Mouse (Mus musculus): ENCODE measurements around the gene Dusp2. TPM values are rescaled to one million over a fixed set of nuclear protein-coding genes. Genes with fewer than 3 reads are reported as not detected.
A peak's percentile ranks its signal among the peaks of the same experiment; 100 is the strongest.

The Dusp2 gene
- polyA plus RNA-seq, 1 experiment from 2014 or later, result 2.8 TPM

- DNase-seq, result no peak
- Histone ChIP-seq H3K4me3 (replicated peaks) (no peak overlapping the region), H3K36me3 (no peaks in the 10 kb centered on the region), H3K4me2 (no peak overlapping the region), H3K27ac (no peak overlapping the region), H3K9me3 (replicated peaks) (no peaks in the 10 kb centered on the region), H3K9ac (no peak overlapping the region), H3K4me1 (replicated peaks) (peaks cover 40% of the 10 kb centered on the region), H3K27me3 (peaks cover 42% of the 10 kb centered on the region)
- 70% methylated on average over 6 of the region's 6 CpGs for WGBS (ENCODE audit: insufficient replicate concordance)
- no peak for ATAC-seq (ENCODE audit: low read depth)
These were observed 3.3 kb downstream of the Dusp2 start for GRCm38 (mm10) chr2:127339262-127339661.

GRCm38 (mm10) chr2:127341159-127341558 lies 5.2 kb downstream of the Dusp2 start:
- 5% methylated on average over 3 of the region's 3 CpGs for WGBS (ENCODE audit: insufficient replicate concordance)
- H3K9me3 ChIP-seq (replicated peaks), result no peaks in the 10 kb centered on the region
- peaks cover 23% of the 10 kb centered on the region for H3K4me1 ChIP-seq (replicated peaks)
- ATAC-seq (ENCODE audit: low read depth) (no peak), DNase-seq (peak; percentile 36)
- no peak overlapping the region for H3K4me2 ChIP-seq
- H3K27me3 ChIP-seq, result peaks cover 23% of the 10 kb centered on the region
- H3K4me3 ChIP-seq (replicated peaks), result no peak overlapping the region
- H3K9ac ChIP-seq, result no peak overlapping the region
- no peaks in the 10 kb centered on the region for H3K36me3 ChIP-seq
- H3K27ac ChIP-seq, result no peak overlapping the region

DNA sequence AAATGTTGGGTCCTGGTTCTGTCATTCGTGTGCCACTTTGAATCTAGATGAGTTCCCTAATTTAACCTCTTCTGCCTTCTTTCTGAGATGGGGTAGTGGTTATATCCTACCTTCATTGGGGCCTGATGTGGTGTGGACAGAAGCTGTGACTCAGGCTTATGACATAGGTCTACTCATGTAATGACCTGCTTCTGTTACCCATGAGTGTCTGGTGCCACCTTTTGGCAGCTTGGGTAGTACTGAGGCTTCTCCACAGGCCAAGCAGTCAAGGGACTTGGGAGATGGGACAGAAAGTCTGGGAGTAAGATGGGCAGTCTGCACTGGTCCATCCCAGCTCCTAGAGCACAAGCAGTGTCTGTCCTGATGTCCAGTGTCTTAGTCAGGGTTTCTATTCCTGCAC lies 10.4 kb downstream of the Dusp2 start:
- 15% methylated on average over 1 of the region's 1 CpGs for WGBS (ENCODE audit: insufficient replicate concordance)
- ATAC-seq (ENCODE audit: low read depth), result no peak
- H3K27ac ChIP-seq, result no peak overlapping the region

DNA sequence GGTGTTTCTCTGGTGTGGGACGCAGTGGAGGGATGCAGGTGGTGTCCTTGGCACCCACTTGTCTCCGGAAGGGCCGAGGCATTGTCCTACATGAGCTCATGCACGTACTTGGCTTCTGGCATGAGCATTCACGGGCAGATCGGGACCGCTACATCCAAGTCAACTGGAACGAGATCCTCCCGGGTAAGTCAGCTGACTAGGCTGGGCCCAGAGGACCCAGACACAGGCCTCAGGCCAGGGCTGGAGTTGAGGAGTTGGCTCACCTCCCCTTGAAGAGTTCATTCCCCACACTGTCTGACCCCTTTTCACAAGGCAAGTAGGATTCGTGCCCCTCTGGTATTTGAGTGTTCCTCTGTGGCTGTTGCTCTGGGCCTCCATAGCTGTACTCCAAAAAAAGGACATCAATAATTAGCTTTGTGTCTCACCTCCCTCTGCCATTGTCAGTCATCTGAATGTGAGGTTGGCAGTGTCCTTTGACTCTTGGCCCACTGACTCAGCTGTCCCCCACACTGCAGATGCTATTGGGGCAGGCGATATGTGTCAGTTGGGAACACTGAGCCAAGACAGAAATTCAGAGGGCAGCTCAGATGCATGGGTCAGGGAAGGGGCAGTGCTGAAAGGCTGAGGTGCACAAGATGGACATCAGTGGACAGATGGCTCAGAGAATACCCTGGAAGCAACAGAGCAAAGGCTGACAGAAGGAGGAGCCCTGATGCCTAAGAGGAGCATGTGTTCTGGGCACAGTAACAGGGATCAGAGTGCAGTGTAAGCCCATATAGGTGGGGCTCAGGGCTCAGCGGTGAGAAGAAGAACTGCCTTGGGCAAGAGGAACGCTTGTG lies 11.4 kb downstream of the Dusp2 start:
- Histone ChIP-seq H3K4me3 (replicated peaks) (no peak overlapping the region), H3K9me3 (replicated peaks) (no peaks in the 10 kb centered on the region), H3K27me3 (0 out of 2 replicates have a peak, but pooled peaks cover 8% of the 10 kb centered on the region), H3K27ac (no peak overlapping the region), H3K9ac (no peak overlapping the region), H3K4me2 (no peak overlapping the region), H3K4me1 (replicated peaks) (no peaks in the 10 kb centered on the region), H3K36me3 (no peaks in the 10 kb centered on the region)
- WGBS (ENCODE audit: insufficient replicate concordance), result 73% methylated on average over 13 of the region's 13 CpGs
- no peak for ATAC-seq (ENCODE audit: low read depth)
- no peak for DNase-seq

More for the DNA sequence above, 10.4 kb downstream of the Dusp2 start:
- H3K9ac ChIP-seq, result no peak overlapping the region
- H3K27me3 ChIP-seq, result 0 out of 2 replicates have a peak, but pooled peaks cover 8% of the 10 kb centered on the region
- no peaks in the 10 kb centered on the region for H3K36me3 ChIP-seq
- no peaks in the 10 kb centered on the region for H3K9me3 ChIP-seq (replicated peaks)
- H3K4me3 ChIP-seq (replicated peaks), result no peak overlapping the region
- H3K4me2 ChIP-seq, result no peak overlapping the region
- DNase-seq, result no peak
- no peaks in the 10 kb centered on the region for H3K4me1 ChIP-seq (replicated peaks)

- WGBS (ENCODE audit: insufficient replicate concordance), result 68% methylated on average over 4 of the region's 4 CpGs
- Histone ChIP-seq H3K27me3 (peaks cover 29% of the 10 kb centered on the region), H3K36me3 (no peaks in the 10 kb centered on the region), H3K4me3 (replicated peaks) (no peak overlapping the region), H3K4me2 (no peak overlapping the region), H3K4me1 (replicated peaks) (no peaks in the 10 kb centered on the region), H3K9me3 (replicated peaks) (no peaks in the 10 kb centered on the region), H3K27ac (no peak overlapping the region), H3K9ac (no peak overlapping the region)
- no peak for ATAC-seq (ENCODE audit: low read depth)
- no peak for DNase-seq
These were observed 17.9 kb downstream of the Dusp2 start for GRCm38 (mm10) chr2:127353881-127354280.

DNA sequence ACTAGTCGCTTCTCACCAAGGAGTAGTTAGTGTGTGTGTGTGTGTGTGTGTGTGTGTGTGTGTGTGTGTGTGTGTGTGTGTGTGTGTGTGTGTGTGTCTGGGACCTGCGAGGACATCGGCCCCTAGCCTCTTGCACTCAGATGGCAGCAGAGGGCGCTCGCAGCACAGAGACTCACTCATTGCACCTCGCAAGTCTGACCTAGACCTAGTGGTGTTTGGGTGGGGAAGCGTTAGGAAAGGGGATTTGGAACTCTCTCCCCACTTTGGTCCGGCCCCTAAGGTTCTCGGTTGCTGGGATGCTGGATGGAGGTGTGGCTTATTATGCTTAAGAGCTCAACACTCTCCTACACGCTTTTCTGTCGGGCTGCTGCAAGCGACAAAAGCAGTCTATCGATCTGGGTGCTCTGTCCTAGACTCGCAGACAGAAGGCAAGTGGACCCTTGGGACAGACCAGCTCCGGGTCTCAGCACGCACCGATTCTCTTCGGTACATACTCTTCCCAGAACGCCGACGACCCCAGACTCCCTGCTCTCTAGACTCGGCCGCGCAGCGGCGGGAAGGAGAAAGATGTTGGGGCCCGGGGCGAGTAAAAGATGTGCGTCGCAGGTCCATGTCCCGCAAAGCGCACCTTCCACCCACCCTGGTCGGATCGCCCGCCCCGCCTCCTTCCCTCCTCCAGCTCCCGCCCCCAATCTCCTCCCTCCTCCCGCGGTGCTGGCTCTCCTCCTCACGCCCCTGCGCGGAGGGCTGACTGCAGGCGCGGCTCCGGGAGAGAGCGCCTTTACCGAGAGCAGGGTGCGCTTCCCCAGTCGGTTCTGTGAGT lies 26.7 kb downstream of the Dusp2 start, which contains the start of gene Adra2b:
Gene Adra2b (plus strand): TSS at position 750 of the 823 bp plus-strand sequence.
- Histone ChIP-seq H3K4me2 (peak within 1 kb of the TSS; percentile 96), H3K4me3 (replicated peaks) (peak within 1 kb of the TSS; percentile 80), H3K27ac (peak within 1 kb of the TSS; percentile 78), H3K9ac (peak within 1 kb of the TSS; percentile 92), H3K4me1 (replicated peaks) (peaks cover 51% of the 10 kb centered on the region), H3K27me3 (peaks cover 93% of the 10 kb centered on the region), H3K9me3 (replicated peaks) (no peaks in the 10 kb centered on the region), H3K36me3 (peaks cover 20% of the 10 kb centered on the region)
- DNase-seq (peak; percentile 81), ATAC-seq (ENCODE audit: low read depth) (peak; percentile 92)
- WGBS (ENCODE audit: insufficient replicate concordance), result under 1% methylated on average over 41 of the region's 49 CpGs

DNA sequence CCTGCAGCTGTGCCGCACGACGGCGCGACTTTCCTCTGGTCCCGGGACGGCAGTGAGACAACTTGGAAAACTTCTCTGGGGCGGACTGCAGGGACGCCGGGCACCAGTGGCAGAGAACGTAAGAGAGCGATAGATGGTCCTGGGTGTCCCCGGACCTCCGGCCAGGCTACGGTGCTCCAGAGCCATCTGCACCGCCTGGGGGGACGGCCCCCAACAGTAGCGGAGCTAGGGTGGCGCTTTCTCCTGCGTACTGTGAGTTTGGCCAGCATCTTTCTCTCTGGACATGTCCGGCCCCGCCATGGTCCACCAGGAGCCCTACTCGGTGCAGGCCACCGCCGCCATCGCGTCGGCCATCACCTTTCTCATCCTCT lies 27.3 kb downstream of the Dusp2 start:
- peaks cover 26% of the 10 kb centered on the region for H3K36me3 ChIP-seq
- ATAC-seq (ENCODE audit: low read depth) (peak; percentile 58), DNase-seq (no peak)
- H3K27ac ChIP-seq, result peak overlapping the region; percentile 78
- H3K9me3 ChIP-seq (replicated peaks), result no peaks in the 10 kb centered on the region
- peaks cover 57% of the 10 kb centered on the region for H3K4me1 ChIP-seq (replicated peaks)
- H3K9ac ChIP-seq, result peak overlapping the region; percentile 92
- H3K4me2 ChIP-seq, result peak overlapping the region; percentile 96
- peak overlapping the region; percentile 80 for H3K4me3 ChIP-seq (replicated peaks)
- WGBS (ENCODE audit: insufficient replicate concordance), result 2% methylated on average over 28 of the region's 28 CpGs
- H3K27me3 ChIP-seq, result peaks cover 89% of the 10 kb centered on the region

DNA sequence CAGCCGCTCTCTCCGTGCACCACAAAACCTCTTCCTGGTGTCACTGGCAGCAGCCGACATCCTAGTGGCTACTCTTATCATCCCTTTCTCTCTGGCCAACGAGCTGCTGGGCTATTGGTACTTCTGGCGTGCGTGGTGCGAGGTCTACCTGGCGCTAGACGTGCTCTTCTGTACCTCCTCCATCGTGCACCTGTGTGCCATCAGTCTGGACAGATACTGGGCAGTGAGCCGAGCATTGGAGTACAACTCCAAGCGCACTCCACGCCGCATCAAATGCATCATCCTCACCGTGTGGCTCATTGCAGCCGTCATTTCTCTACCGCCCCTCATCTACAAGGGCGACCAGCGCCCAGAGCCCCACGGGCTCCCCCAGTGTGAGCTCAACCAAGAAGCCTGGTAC lies 27.7 kb downstream of the Dusp2 start:
- no peak for DNase-seq
- H3K27ac ChIP-seq, result peak overlapping the region; percentile 78
- H3K36me3 ChIP-seq, result peaks cover 31% of the 10 kb centered on the region
- H3K9me3 ChIP-seq (replicated peaks), result no peaks in the 10 kb centered on the region
- H3K4me2 ChIP-seq, result peak overlapping the region; percentile 96
- H3K9ac ChIP-seq, result peak overlapping the region; percentile 92
- peaks cover 61% of the 10 kb centered on the region for H3K4me1 ChIP-seq (replicated peaks)
- WGBS (ENCODE audit: insufficient replicate concordance), result 4% methylated on average over 20 of the region's 20 CpGs
- H3K4me3 ChIP-seq (replicated peaks), result peak overlapping the region; percentile 80
- ATAC-seq (ENCODE audit: low read depth), result no peak
- H3K27me3 ChIP-seq, result peaks cover 85% of the 10 kb centered on the region

DNA sequence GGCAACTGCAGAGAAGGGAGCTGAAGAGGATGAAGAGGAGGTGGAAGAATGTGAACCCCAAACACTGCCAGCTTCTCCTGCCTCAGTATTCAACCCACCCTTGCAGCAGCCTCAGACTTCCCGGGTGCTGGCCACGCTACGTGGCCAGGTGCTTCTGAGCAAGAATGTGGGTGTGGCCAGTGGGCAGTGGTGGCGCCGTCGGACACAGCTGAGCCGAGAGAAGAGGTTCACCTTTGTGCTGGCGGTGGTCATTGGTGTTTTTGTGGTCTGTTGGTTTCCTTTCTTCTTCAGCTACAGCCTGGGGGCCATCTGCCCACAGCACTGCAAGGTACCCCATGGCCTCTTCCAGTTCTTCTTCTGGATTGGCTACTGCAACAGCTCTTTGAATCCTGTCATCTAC lies 28.5 kb downstream of the Dusp2 start:
- H3K4me2 ChIP-seq, result peak overlapping the region; percentile 96

DNA sequence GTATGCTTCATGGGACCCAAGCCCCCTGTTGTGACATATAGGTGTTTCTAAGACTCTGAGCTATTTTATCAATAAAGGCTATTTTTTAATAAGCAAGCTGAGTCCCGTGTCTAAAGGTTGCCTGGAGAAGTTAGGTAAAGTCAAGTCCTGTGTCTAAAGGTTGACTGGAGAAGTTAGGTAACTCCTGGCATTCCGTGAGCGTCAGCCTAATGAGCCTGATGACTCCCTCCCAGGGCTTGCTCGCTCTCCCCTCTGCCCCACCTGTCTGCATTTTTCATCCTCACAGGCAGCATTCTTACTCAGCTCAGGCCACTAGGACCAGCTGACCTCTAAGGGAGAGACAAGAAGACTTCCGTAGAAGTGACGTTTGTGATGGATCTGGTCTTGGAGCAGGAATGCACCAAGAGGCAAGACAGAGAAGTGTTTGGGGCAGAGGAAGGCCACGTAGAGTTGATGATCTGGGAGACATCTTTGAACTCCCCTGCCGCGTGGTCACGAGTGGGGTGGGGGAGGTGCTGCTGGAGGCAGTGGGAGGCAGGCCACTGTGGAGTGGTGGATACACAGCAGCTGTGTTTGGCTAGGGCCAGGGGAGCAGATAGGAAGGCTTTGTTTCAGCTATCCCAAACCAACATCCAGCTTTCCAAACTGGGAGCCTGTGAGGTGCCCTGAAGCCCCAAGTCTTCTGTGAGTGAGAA lies 31.3 kb downstream of the Dusp2 start:
- Histone ChIP-seq H3K9me3 (replicated peaks) (no peaks in the 10 kb centered on the region), H3K4me2 (peak overlapping the region; percentile 96), H3K4me1 (replicated peaks) (peaks cover 97% of the 10 kb centered on the region), H3K36me3 (peaks cover 34% of the 10 kb centered on the region), H3K9ac (peak overlapping the region; percentile 92), H3K27me3 (peaks cover 54% of the 10 kb centered on the region), H3K27ac (peak overlapping the region; percentile 97), H3K4me3 (replicated peaks) (peak overlapping the region; percentile 80)
- ATAC-seq (ENCODE audit: low read depth) (no peak), DNase-seq (no peak)
- 64% methylated on average over 10 of the region's 10 CpGs for WGBS (ENCODE audit: insufficient replicate concordance)

More for the DNA sequence above, 28.5 kb downstream of the Dusp2 start:
- Histone ChIP-seq H3K9me3 (replicated peaks) (no peaks in the 10 kb centered on the region), H3K9ac (peak overlapping the region; percentile 92), H3K27ac (peak overlapping the region; percentile 78; the same call in 1 of the 2 replicates), H3K4me1 (replicated peaks) (peaks cover 69% of the 10 kb centered on the region), H3K27me3 (peaks cover 81% of the 10 kb centered on the region), H3K4me3 (replicated peaks) (peak overlapping the region; percentile 80), H3K36me3 (peaks cover 34% of the 10 kb centered on the region)
- WGBS (ENCODE audit: insufficient replicate concordance), result 6% methylated on average over 8 of the region's 8 CpGs
- no peak for DNase-seq
- no peak for ATAC-seq (ENCODE audit: low read depth)
